Mouse (Mus musculus): ENCODE measurements around the gene Syne1. TPM values are rescaled to one million over a fixed set of nuclear protein-coding genes. Genes with fewer than 3 reads are reported as not detected.
A peak's percentile ranks its signal among the peaks of the same experiment; 100 is the strongest.

Syne1 gene
- total RNA-seq, 2 experiments from 2014 or later, result 126 to 137 TPM

GRCm38 (mm10) chr10:5215943-5216342 is 335.3 kb downstream of the Syne1 start:
- DNase-seq (ENCODE audit: low spot score in 2 of 2), result no peak

- DNase-seq (ENCODE audit: low spot score in 2 of 2), result no peak
Measured at GRCm38 (mm10) chr10:5207905-5208641, 343.2 kb downstream of the Syne1 start.

GRCm38 (mm10) chr10:5205977-5206376 is 345.3 kb downstream of the Syne1 start:
- no peak for DNase-seq (ENCODE audit: low spot score in 2 of 2)

GRCm38 (mm10) chr10:5205570-5205969 is 345.7 kb downstream of the Syne1 start:
- DNase-seq (ENCODE audit: low spot score in 2 of 2), result no peak

- DNase-seq (ENCODE audit: low spot score in 2 of 2), result peak; percentile 18 to 49
Measured at GRCm38 (mm10) chr10:5203837-5204236, 347.4 kb downstream of the Syne1 start.

- no peak for DNase-seq (ENCODE audit: low spot score in 2 of 2)
Measured at GRCm38 (mm10) chr10:5197356-5197755, 353.9 kb downstream of the Syne1 start.

GRCm38 (mm10) chr10:5196267-5196666 is 355.0 kb downstream of the Syne1 start:
- no peak for DNase-seq (ENCODE audit: low spot score in 2 of 2)

- no peak for DNase-seq (ENCODE audit: low spot score in 2 of 2)
Measured at GRCm38 (mm10) chr10:5195288-5195687, 356.0 kb downstream of the Syne1 start.

GRCm38 (mm10) chr10:5194671-5195234 is 356.5 kb downstream of the Syne1 start:
- peak; percentile 49 to 64 for DNase-seq (ENCODE audit: low spot score in 2 of 2)

GRCm38 (mm10) chr10:5194081-5194670 is 357.1 kb downstream of the Syne1 start:
- no peak for DNase-seq (ENCODE audit: low spot score in 2 of 2)

- no peak for DNase-seq (ENCODE audit: low spot score in 2 of 2)
Measured at GRCm38 (mm10) chr10:5192861-5193490, 358.3 kb downstream of the Syne1 start.

- no peak for DNase-seq (ENCODE audit: low spot score in 2 of 2)
Measured at GRCm38 (mm10) chr10:5190756-5191155, 360.5 kb downstream of the Syne1 start.

GRCm38 (mm10) chr10:5188890-5189289 is 362.4 kb downstream of the Syne1 start:
- no peak for DNase-seq (ENCODE audit: low spot score in 2 of 2)

- DNase-seq (ENCODE audit: low spot score in 2 of 2), result no peak
Measured at GRCm38 (mm10) chr10:5185156-5186083, 365.9 kb downstream of the Syne1 start.

GRCm38 (mm10) chr10:5181771-5182176 is 369.5 kb downstream of the Syne1 start:
- DNase-seq (ENCODE audit: low spot score in 2 of 2), result no peak

- no peak for DNase-seq (ENCODE audit: low spot score in 2 of 2)
Measured at GRCm38 (mm10) chr10:5179891-5180290, 371.4 kb downstream of the Syne1 start.

GRCm38 (mm10) chr10:5177446-5178015 is 373.8 kb downstream of the Syne1 start:
- no peak for DNase-seq (ENCODE audit: low spot score in 2 of 2)

- no peak for DNase-seq (ENCODE audit: low spot score in 2 of 2)
Measured at GRCm38 (mm10) chr10:5176371-5176770, 374.9 kb downstream of the Syne1 start.

- no peak for DNase-seq (ENCODE audit: low spot score in 2 of 2)
Measured at GRCm38 (mm10) chr10:5170425-5170824, 380.9 kb downstream of the Syne1 start.

- no peak for DNase-seq (ENCODE audit: low spot score in 2 of 2)
Measured at GRCm38 (mm10) chr10:5167481-5167880, 383.8 kb downstream of the Syne1 start.

- DNase-seq (ENCODE audit: low spot score in 2 of 2), result no peak
Measured at GRCm38 (mm10) chr10:5165439-5165838, 385.8 kb downstream of the Syne1 start.

Data from layer of hippocampus, postnatal 10 days (tissue).